Mouse (Mus musculus) cerebellum, postnatal 25 days (tissue): ENCODE measurements around the gene Nfe2l3.
"Not testable (repeated sequence)": the region's sequence is repeated elsewhere in the genome, so short reads cannot be mapped to it uniquely, and the experiment has no call there.

ENCODE experiments used
- DNase-seq, 2 experiments: peaks; one replicate each; pipeline ENCODE4 v3.0.0; 2021; ENCODE audit warnings: mixed read lengths in 2 of 2

Gene Nfe2l3

GRCm38 (mm10) chr6:51452927-51453503 lies 20.5 kb downstream of the Nfe2l3 start:
- DNase-seq, result no peak

- no peak for DNase-seq
Observed at GRCm38 (mm10) chr6:51454949-51455348, 22.5 kb downstream of the Nfe2l3 start.

GRCm38 (mm10) chr6:51456198-51456597 lies 23.7 kb downstream of the Nfe2l3 start:
- no peak for DNase-seq

GRCm38 (mm10) chr6:51457283-51457682 lies 24.8 kb downstream of the Nfe2l3 start:
- no peak for DNase-seq

- DNase-seq, result no peak
Observed at GRCm38 (mm10) chr6:51457770-51458387, 25.4 kb downstream of the Nfe2l3 start.

- no peak for DNase-seq
Observed at GRCm38 (mm10) chr6:51458925-51459312, 26.4 kb downstream of the Nfe2l3 start.

- DNase-seq, result no peak
Observed at GRCm38 (mm10) chr6:51459313-51460020, 27.0 kb downstream of the Nfe2l3 start.

GRCm38 (mm10) chr6:51460021-51460360 lies 27.5 kb downstream of the Nfe2l3 start:
- no peak for DNase-seq

- no peak for DNase-seq
Observed at GRCm38 (mm10) chr6:51460363-51460762, 27.9 kb downstream of the Nfe2l3 start.

- no peak for DNase-seq
Observed at GRCm38 (mm10) chr6:51467649-51468048, 35.2 kb downstream of the Nfe2l3 start.

- peak; percentile 86 to 88 for DNase-seq
Observed at GRCm38 (mm10) chr6:51468891-51469561, 36.6 kb downstream of the Nfe2l3 start.

GRCm38 (mm10) chr6:51469715-51470310 lies 37.3 kb downstream of the Nfe2l3 start, which contains the start of gene Hnrnpa2b1:
TSS of gene Hnrnpa2b1 (minus strand) at chr6:51469894.
- peak; percentile 98 to 100 for DNase-seq

- peak; percentile 86 to 93 for DNase-seq
Observed at GRCm38 (mm10) chr6:51470311-51471178, 38.1 kb downstream of the Nfe2l3 start, which contains the start of gene Cbx3. TSS of gene Cbx3 (plus strand) at chr6:51470360.

GRCm38 (mm10) chr6:51471179-51471505 lies 38.7 kb downstream of the Nfe2l3 start:
- no peak for DNase-seq

- DNase-seq, result peak in 1 of 2 experiments; percentile 29
Observed at GRCm38 (mm10) chr6:51471782-51472181, 39.3 kb downstream of the Nfe2l3 start.

- no peak for DNase-seq
Observed at GRCm38 (mm10) chr6:51472213-51472612, 39.7 kb downstream of the Nfe2l3 start.

- DNase-seq, result no peak
Observed at GRCm38 (mm10) chr6:51479136-51479731, 46.8 kb downstream of the Nfe2l3 start.

- DNase-seq, result no peak
Observed at GRCm38 (mm10) chr6:51481548-51481947, 49.1 kb downstream of the Nfe2l3 start.

- no peak for DNase-seq
Observed at GRCm38 (mm10) chr6:51483861-51484260, 51.4 kb downstream of the Nfe2l3 start.

- not testable (repeated sequence) for DNase-seq
Observed at GRCm38 (mm10) chr6:51484556-51484955, 52.1 kb downstream of the Nfe2l3 start.

GRCm38 (mm10) chr6:51485646-51486045 lies 53.2 kb downstream of the Nfe2l3 start:
- no peak for DNase-seq
